Mouse (Mus musculus): Measurements from ENCODE around the gene Olfr547.
A peak's percentile ranks its signal among the peaks of the same experiment; 100 is the strongest.

Gene Olfr547

DNA sequence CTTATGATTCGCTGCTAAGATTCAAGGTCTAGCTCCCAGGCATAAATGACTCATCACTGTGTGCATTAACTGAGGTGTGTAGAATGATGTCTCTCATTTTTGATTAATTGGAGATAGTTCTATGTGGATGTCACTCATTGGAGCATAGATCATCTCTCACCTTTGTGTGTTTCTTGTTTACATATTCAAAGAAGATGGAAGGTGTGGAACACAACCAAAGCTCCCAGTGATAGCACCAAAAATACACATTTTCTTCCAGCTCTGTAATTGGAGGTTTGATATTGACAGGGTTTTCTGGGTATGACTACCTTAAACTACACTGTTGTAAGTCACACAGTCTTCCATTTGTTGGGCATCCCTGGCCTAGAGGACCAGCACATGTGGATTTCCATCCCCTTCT lies at the start of gene Olfr547:
Olfr547 (plus strand) TSS at position 301 of the 400 bp plus-strand sequence.
- no peak for DNase-seq

- DNase-seq: peak; percentile 27
Measured at GRCm38 (mm10) chr7:102484766-102485165, 49.8 kb upstream of the Olfr547 start.

- DNase-seq: peak; percentile 57
Measured at GRCm38 (mm10) chr7:102486105-102486504, 48.4 kb upstream of the Olfr547 start.

GRCm38 (mm10) chr7:102488161-102488560 lies 46.4 kb upstream of the Olfr547 start, which contains the start of gene Olfr544:
TSS of gene Olfr544 (minus strand) at chr7:102488313.
- DNase-seq: peak; percentile 80

- peak; percentile 76 for DNase-seq
Measured at GRCm38 (mm10) chr7:102494416-102494815, 40.1 kb upstream of the Olfr547 start.

- peak; percentile 53 for DNase-seq
Measured at GRCm38 (mm10) chr7:102499473-102499872, 35.1 kb upstream of the Olfr547 start, which contains the start of gene Olfr545. TSS of gene Olfr545 (minus strand) at chr7:102499573.

DNA sequence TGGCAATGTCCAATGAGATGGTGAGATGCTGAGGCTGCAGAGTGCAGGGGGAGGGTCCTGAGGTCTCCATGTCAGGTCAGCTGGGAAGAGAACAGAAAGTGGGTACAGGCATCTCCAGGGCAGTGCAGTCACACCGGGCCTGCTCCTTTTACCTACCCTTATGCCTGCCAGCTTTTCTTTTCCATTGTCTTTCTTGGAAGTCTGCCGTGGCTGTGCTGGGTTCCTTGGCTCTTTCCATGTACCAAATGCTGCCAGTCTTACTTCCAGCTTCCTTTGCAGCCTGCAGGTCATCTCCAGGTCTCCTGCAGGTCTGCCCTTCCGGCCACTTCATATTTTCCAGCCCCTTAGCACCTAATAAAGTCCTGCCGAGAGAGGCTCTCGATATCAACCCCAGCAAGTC lies 32.6 kb upstream of the Olfr547 start:
- no peak for DNase-seq

DNA sequence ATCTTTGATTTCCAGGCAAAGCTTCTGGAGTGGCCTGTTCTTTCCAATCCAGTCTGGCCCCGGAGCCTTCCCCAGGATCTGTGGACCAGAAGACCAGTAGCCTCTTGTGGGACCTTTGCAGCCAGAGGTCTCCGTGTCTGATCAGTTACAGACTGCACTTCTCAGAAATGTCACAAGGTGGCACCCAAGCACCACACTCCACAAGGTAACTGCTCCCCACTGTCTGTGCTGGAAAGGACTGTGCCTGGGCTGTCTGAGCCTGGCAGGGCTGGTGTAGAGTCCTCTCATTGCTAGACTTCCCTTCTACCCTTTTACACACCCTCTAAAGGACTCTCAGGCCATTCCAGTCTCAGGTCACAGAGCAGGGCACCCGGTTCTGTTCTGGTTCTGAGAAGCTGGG lies 27.7 kb upstream of the Olfr547 start:
- peak; percentile 93 for DNase-seq

DNA sequence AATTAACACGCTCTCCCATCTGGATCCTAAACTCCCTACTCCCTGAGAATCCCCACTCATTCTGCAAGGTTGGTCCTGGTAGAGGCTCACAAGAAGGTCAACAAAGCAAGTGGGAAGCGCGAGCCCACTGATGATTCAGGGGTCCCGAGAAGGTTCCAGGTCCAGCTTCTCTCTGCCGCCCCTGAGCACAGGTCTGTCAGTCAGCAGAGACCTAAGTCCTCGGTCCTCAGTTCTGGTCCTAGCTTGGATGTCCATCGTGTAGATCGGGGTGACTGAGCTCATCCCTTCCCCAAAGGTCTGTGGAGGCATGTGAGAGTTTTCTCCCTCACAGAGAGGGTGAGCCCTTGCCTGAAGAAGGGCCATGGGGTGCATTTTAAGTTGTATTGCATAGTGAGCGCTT lies 26.5 kb upstream of the Olfr547 start:
- peak; percentile 79 for DNase-seq

DNA sequence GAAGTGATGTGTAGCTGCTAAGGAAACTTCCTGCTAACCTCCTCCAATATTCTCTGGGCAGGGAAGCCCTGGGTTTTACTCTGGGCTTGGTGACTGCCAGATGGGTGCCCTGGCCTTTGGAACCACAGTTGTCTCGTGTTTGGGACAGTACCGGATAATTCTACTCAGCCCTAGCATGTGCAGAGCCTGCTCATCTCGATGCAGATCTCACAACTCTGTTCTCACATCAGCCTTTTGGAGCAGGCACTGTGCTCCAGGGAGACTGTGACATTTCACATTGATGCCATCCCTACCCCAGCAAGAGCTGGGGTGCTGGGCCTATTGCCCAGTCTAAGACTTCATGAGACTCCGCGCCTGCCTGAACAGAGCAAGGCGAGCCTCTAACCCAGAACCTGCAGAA lies 25.9 kb upstream of the Olfr547 start:
- DNase-seq: peak; percentile 52

GRCm38 (mm10) chr7:102509726-102510125 lies 24.8 kb upstream of the Olfr547 start:
- DNase-seq: no peak

DNA sequence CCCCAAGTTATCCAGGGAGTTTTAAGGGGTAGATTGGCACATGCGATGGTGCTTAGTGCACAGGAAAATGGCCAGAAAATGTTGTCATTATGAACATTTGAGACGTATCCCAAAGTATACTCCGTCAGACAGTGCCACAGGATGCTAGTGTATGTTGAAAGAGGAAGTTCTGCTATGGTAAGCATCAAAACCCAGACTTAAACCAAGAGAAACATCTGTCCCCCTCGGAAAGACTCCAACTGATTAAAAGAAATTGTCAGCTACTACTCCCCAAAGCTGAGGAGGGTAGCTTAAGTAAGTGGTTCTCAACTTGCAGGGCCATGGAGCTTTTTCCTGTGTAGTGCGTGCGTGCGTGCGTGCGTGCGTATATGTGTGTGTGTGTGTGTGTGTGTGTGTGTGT lies 22.6 kb upstream of the Olfr547 start:
- DNase-seq: peak; percentile 55

DNA sequence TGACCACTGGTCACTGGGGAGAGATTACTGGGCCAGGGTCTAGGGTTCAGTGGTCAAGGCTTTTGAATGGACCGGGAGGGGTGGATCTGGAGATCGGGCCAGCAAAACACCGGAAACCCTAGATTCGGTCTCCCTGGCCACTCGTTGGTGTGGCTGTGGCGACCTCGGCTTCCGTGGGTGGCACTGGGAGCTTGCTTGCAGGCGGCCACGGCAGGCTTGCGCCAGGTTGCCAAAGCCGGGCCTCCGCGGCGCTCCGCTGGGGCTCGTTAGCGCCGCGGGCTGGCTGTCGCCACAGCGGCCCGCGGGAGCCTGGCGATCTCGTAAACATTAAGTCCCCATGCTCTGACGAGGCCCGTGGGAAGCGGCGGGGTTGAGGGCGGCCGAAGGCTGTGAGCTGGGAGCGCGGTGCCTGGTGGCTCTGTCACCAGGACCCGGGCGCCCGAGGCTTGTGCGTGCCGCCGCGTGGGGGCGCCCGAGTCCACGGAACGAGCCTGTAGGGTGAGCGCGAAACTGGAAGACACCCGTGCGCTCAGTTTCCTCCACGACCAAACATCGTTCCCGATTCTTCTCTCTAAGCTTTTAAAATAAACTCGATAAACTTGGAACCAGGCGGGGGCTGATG lies 21.6 kb upstream of the Olfr547 start:
- DNase-seq: peak; percentile 96

DNA sequence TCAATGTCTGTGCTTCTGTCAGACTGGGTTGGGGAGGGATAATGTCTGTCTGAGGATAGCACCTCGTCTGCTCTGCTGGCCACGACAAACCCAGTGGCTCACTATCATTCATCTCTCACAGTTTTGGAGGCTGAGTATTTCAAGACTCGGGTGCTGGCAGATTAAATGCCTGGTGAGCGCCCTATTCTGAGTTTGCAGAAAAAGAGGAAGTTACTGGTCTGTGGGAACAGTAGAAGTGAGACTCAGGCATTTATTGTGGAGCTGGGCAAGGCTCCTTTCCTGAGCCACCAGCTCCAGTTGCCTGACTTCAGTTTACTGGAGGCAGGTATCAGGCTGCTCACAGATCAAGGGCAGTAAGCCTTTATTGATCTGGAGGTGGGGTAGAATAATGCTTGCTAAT lies 20.4 kb upstream of the Olfr547 start:
- DNase-seq: peak; percentile 76

DNA sequence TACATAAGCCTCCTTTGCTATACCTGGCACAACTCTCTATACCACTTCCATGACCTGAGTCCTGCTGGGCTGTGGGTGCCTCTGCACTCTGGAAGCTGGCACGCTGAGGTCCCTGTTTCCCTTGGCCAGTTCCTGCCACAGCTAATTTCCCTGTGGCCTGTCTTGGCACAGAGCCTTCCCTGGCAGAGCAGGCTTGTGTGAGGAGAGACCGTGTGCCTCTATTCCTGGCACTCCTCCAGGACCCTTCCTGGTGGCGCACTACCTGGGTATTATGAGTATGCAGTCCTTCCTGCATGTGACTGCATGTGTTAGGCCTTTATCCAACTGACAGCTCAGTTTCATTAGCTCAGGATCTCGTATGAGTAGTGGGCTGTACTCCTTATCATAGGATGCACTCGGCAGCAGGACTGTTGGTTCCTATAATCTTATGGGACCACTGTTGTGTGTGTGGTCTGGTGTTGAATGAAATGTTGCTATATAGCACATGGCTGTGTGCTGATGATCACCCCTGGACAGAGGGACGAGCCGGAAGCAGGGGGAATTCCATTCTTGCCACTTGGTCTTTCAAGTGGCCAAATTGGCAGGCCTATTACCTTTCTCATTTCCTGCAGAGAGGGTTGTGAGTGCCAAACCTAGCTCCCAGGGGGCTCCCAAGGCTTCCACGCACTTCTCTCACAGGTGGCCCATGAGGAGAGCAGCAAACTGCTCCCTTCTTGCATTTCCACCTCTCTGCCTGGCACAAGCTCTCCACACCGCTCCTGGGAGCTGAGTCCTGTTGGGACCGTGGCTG lies 18.1 kb upstream of the Olfr547 start:
- peak; percentile 88 for DNase-seq

DNA sequence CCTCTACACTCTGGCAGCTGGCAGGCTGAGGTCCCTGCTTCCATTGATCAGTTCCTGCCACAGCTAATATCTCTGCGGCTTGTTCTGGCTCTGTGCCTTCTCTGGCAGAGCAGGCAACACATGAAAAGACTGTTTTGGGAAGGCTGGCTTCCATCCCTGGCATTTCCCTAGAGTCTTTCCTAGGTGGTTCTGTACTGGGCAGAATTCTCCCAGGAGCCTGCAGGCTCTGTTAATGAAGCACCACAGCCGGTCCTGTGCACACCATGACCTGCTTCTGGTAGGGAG lies 17.6 kb upstream of the Olfr547 start:
- no peak for DNase-seq

GRCm38 (mm10) chr7:102529052-102529451 lies 5.5 kb upstream of the Olfr547 start:
- DNase-seq: no peak

- no peak for DNase-seq
Measured at GRCm38 (mm10) chr7:102540596-102540995, 6.0 kb downstream of the Olfr547 start, which contains the start of gene Olfr548-ps1. TSS of gene Olfr548-ps1 (plus strand) at chr7:102540896.

DNA sequence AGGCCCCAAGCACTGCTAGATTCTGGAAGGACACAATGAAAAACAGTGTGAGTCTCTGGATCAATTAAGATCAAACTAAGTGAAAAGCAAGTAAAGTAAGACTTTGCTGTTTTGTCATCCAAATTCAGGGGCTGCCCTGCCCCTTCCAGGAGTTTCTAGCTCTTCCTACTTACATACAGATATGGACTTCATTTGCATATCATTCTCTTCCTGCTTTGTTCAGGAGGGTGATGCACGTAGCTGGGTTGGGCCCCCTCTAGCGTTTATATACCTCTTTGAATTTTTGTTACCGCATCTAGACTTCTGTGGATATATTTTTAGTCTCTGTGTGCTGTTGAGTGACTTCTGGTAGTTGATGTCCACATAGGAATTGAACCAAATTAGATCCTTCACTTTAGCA lies 6.7 kb downstream of the Olfr547 start:
- no peak for DNase-seq

GRCm38 (mm10) chr7:102549570-102549969 lies 15.0 kb downstream of the Olfr547 start, which contains the start of gene Olfr549:
TSS of gene Olfr549 (plus strand) at chr7:102549870.
- no peak for DNase-seq

- no peak for DNase-seq
Measured at GRCm38 (mm10) chr7:102553279-102553678, 18.7 kb downstream of the Olfr547 start.

- DNase-seq: peak; percentile 99
Measured at GRCm38 (mm10) chr7:102564999-102565997, 30.7 kb downstream of the Olfr547 start, which contains the start of gene Trim21. TSS of gene Trim21 (minus strand) at chr7:102565486.

DNA sequence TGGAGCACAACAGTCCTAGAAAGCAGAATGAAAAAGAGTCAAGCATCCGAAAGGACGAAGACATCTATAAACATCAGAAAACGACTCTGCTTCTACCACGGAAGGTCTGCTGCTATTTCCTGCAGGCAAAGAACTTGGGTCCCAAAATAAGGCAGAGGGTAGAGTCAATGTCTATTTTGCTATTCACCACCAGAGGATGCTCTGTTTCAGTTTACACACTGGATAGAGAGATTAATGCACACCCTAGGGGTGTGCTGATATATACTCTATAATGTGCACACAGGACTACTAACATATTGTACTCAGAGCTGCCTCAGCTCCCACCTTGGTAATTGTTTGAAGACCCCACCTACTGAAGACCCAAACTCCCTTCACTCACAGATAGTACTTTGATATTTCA lies 31.7 kb downstream of the Olfr547 start:
- no peak for DNase-seq

Measured in heart, adult 11 months (tissue).